Mouse (Mus musculus): ENCODE data around the gene Gm10697. TPM values are rescaled to one million over a fixed set of nuclear protein-coding genes. Genes with fewer than 3 reads are reported as not detected.

Gm10697 gene
- total RNA-seq (2023), result not detected in 4 replicates

GRCm38 (mm10) chr3:94072544-94072943 is at the start of gene Gm10697:
Gene Gm10697, minus strand, starts transcription at chr3:94072644.

GRCm38 (mm10) chr3:94054785-94055184 is 17.7 kb downstream of the Gm10697 start, which contains the start of gene Gm9125:
Gene Gm9125, minus strand, starts transcription at chr3:94054885.

Other genes with a start within 250 kb of the Gm10697 start
- not detected in 4 replicates for gene Tdpoz3, start 246.6 kb downstream of the Gm10697 start, total RNA-seq (2023)
- not detected in 4 replicates for gene Gm9117, start 129.1 kb downstream of the Gm10697 start, total RNA-seq (2023)
- not detected in 4 replicates for gene Tdpoz5, start 111.3 kb downstream of the Gm10697 start, total RNA-seq (2023)
- not detected in 4 replicates for gene Gm9125, start 17.8 kb downstream of the Gm10697 start, total RNA-seq (2023)
- not detected in 4 replicates for gene Gm10696, start 105.5 kb upstream of the Gm10697 start, total RNA-seq (2023)
- gene Gm5286, start 124.1 kb upstream of the Gm10697 start, total RNA-seq (2023), result not detected in 4 replicates
- not detected in 4 replicates for gene Gm4778, start 191.4 kb upstream of the Gm10697 start, total RNA-seq (2023)
- 1.8 to 2.0 TPM (median 1.9 TPM) in 4 replicates for gene Them4, start 237.4 kb upstream of the Gm10697 start, total RNA-seq (2023)